Mouse (Mus musculus): ENCODE results near the gene Prkn. TPM values are rescaled to one million over a fixed set of nuclear protein-coding genes. Genes with fewer than 3 reads are reported as not detected.

Prkn gene
- total and polyA plus RNA-seq, 3 experiments: 0.39 to 0.50 TPM; not detected in 1

DNA sequence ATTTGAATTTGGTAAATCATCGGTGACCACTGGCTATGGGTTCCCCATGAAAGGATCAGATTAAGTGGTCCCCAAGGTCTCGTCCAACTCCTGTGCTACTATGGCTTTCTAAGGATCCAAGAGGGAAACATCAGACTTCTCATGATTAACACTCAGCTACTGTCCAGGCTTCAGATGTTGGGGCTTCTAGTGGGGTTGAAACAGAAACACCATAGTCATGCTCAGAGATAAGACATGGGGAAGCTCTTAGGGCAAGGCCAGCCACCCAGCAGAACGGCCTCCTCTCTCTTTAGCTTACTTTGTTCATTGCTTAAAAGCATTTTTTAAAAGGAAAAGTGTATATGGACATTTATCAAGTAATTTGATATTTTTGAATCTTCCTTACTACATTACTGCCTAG, 929.3 kb downstream of the Prkn start:
- peak; percentile 73 for DNase-seq (ENCODE audit: low read depth, low spot score)
- Histone ChIP-seq H3K4me3 (ENCODE audit: control insufficient read depth in 1 of 2, insufficient read depth in 1 of 2, low read depth in 2 of 2, low read length in 2 of 2) (no peak overlapping the region), H3K36me3 (ENCODE audit: control insufficient read depth in 1 of 2, insufficient read depth in 2 of 2, low read length in 2 of 2) (peaks cover 0 to 24% of the 10 kb centered on the region in 2 experiments; a peak in 2 of 4 replicates), H3K27ac (ENCODE audit: control insufficient read depth, low read depth, low read length) (no peak overlapping the region), H3K27me3 (ENCODE audit: control insufficient read depth in 1 of 2, insufficient read depth in 2 of 2, low read length in 2 of 2) (no peaks in the 10 kb centered on the region), H3K9me3 (replicated peaks; ENCODE audit: insufficient read depth, low read length) (no peaks in the 10 kb centered on the region), H3K79me2 (ENCODE audit: control insufficient read depth, insufficient read depth, low read length, poor library complexity) (no peaks in the 10 kb centered on the region), H3K9ac (ENCODE audit: control insufficient read depth, low read depth, low read length, poor library complexity, severe bottlenecking) (no peak overlapping the region), H3K4me1 (ENCODE audit: control insufficient read depth in 1 of 2, insufficient read depth in 2 of 2, low read length in 2 of 2) (peaks cover 4 to 21% of the 10 kb centered on the region in 2 experiments; a peak in 3 of 4 replicates)
- TF ChIP-seq TCF12 (IDR thresholded peaks at IDR 0.05; ENCODE audit: low read depth, low read length) (no peak), SIN3A (IDR thresholded peaks at IDR 0.05; ENCODE audit: low read length) (peak; percentile 35; the same call in 1 of the 2 replicates), TAL1 (IDR thresholded peaks at IDR 0.05; ENCODE audit: low read length) (no peak), RCOR1 (IDR thresholded peaks at IDR 0.05; ENCODE audit: low read depth, low read length) (no peak), MXI1 (IDR thresholded peaks at IDR 0.05; ENCODE audit: low read depth, low read length) (0 out of 2 replicates have a peak, but pooled peaks have one; percentile 23), MYC (IDR thresholded peaks at IDR 0.05; ENCODE audit: low read depth, low read length) (no peak; the same call in 1 of the 2 replicates), ZMIZ1 (IDR thresholded peaks at IDR 0.05; ENCODE audit: low read depth, low read length) (no peak), MAFK (IDR thresholded peaks at IDR 0.05; ENCODE audit: borderline replicate concordance, low read depth, low read length) (0 out of 2 replicates have a peak, but pooled peaks have one; percentile 10), ELF1 (IDR thresholded peaks at IDR 0.05; ENCODE audit: low read depth, low read length) (no peak), CTCF (IDR thresholded peaks at IDR 0.05 in 2 of 3, conservative IDR thresholded peaks at IDR 0.05 in 1 of 3; ENCODE audit: control insufficient read depth in 1 of 3, insufficient read depth in 1 of 3, low read depth in 2 of 3, low read length in 3 of 3, poor library complexity in 1 of 3, severe bottlenecking in 1 of 3) (no peak), ZKSCAN1 (IDR thresholded peaks at IDR 0.05; ENCODE audit: low read depth, low read length) (no peak), GATA1 (IDR thresholded peaks at IDR 0.05; ENCODE audit: low read depth, low read length) (peak; percentile 75), ETS1 (IDR thresholded peaks at IDR 0.05; ENCODE audit: low read depth, low read length) (0 out of 2 replicates have a peak, but pooled peaks have one; percentile 52), EP300 (IDR thresholded peaks at IDR 0.05; ENCODE audit: low read depth in 1 of 2, low read length in 2 of 2) (peak in 1 of 2 experiments; percentile 62; a peak in 1 of 4 replicates)

DNA sequence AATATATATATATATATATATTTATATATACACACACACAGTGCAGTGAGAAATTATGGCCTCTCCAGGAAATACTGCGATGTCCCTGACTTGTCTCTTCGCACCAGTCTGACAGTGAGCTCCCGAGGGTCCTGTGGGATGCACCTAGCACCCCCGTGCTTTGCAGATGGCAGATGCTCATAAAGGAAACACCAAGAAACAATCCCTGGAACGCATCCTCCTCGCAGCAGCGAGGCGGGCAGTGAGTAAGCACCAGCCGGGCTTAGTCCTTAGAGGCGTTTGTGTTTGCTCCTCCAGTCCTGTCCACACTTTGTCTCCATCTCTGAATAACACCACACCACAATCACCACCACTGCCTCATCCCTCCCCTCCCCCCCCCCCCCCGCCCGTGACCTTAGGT, 939.4 kb downstream of the Prkn start:
- TF ChIP-seq TBP (IDR thresholded peaks at IDR 0.05; ENCODE audit: low read depth, low read length): no peak
- TF ChIP-seq MAFK (IDR thresholded peaks at IDR 0.05; ENCODE audit: borderline replicate concordance, low read depth, low read length): no peak
- TF ChIP-seq SMC3 (IDR thresholded peaks at IDR 0.05; ENCODE audit: low read depth, low read length): no peak
- TF ChIP-seq USF2 (IDR thresholded peaks at IDR 0.05; ENCODE audit: borderline replicate concordance in 1 of 2, insufficient read depth in 1 of 2, low read depth in 1 of 2, low read length in 2 of 2): no peak
- no peak for TF ChIP-seq RCOR1 (IDR thresholded peaks at IDR 0.05; ENCODE audit: low read depth, low read length)
- TF ChIP-seq TCF12 (IDR thresholded peaks at IDR 0.05; ENCODE audit: low read depth, low read length): no peak
- TF ChIP-seq JUND (IDR thresholded peaks at IDR 0.05; ENCODE audit: low read depth, low read length): no peak
- no peak for TF ChIP-seq USF1 (IDR thresholded peaks at IDR 0.05; ENCODE audit: low read depth, low read length)
- TF ChIP-seq TAL1 (IDR thresholded peaks at IDR 0.05; ENCODE audit: low read length): no peak
- no peak for TF ChIP-seq ZMIZ1 (IDR thresholded peaks at IDR 0.05; ENCODE audit: low read depth, low read length)
- TF ChIP-seq POLR2AphosphoS2 (IDR thresholded peaks at IDR 0.05; ENCODE audit: low read length): no peak
- TF ChIP-seq EP300 (IDR thresholded peaks at IDR 0.05; ENCODE audit: low read depth in 1 of 2, low read length in 2 of 2): no peak
- no peak for TF ChIP-seq UBTF (IDR thresholded peaks at IDR 0.05; ENCODE audit: borderline replicate concordance, insufficient read depth, low read depth, low read length)
- no peak for TF ChIP-seq E2F4 (IDR thresholded peaks at IDR 0.05; ENCODE audit: borderline replicate concordance, low read depth, low read length)
- TF ChIP-seq NELFE (IDR thresholded peaks at IDR 0.05; ENCODE audit: low read depth, low read length): no peak
- no peak for TF ChIP-seq CHD1 (IDR thresholded peaks at IDR 0.05; ENCODE audit: low read depth, low read length)
- TF ChIP-seq HCFC1 (IDR thresholded peaks at IDR 0.05; ENCODE audit: low read depth, low read length): no peak
- H3K4me1 ChIP-seq (ENCODE audit: control insufficient read depth in 1 of 2, insufficient read depth in 2 of 2, low read length in 2 of 2): peaks cover 8 to 23% of the 10 kb centered on the region in 2 experiments
- no peak for DNase-seq (ENCODE audit: low read depth, low spot score)

More for the DNA sequence above, 939.4 kb downstream of the Prkn start:
- no peaks in the 10 kb centered on the region for H3K9me3 ChIP-seq (replicated peaks; ENCODE audit: insufficient read depth, low read length)
- H3K79me2 ChIP-seq (ENCODE audit: control insufficient read depth, insufficient read depth, low read length, poor library complexity): no peaks in the 10 kb centered on the region
- no peak overlapping the region for H3K27ac ChIP-seq (ENCODE audit: control insufficient read depth, low read depth, low read length)
- H3K9ac ChIP-seq (ENCODE audit: control insufficient read depth, low read depth, low read length, poor library complexity, severe bottlenecking): no peak overlapping the region
- H3K4me3 ChIP-seq (ENCODE audit: control insufficient read depth in 1 of 2, insufficient read depth in 1 of 2, low read depth in 2 of 2, low read length in 2 of 2): no peak overlapping the region
- peaks cover 0 to 18% of the 10 kb centered on the region in 2 experiments; a peak in 2 of 4 replicates for H3K36me3 ChIP-seq (ENCODE audit: control insufficient read depth in 1 of 2, insufficient read depth in 2 of 2, low read length in 2 of 2)
- H3K27me3 ChIP-seq (ENCODE audit: control insufficient read depth in 1 of 2, insufficient read depth in 2 of 2, low read length in 2 of 2): no peaks in the 10 kb centered on the region

Measured in MEL (cell line).